Mouse (Mus musculus) left cerebral cortex, postnatal 14 days (tissue): ENCODE data around the gene Galk2. TPM values are rescaled to one million over a fixed set of nuclear protein-coding genes. Genes with fewer than 3 reads are reported as not detected.
A peak's percentile ranks its signal among the peaks of the same experiment; 100 is the strongest.

Experiments used
- DNase-seq, 2 experiments: peaks; one replicate each; pipeline ENCODE4 v3.0.0; 2021 to 2022; ENCODE audit warnings: low spot score in 2 of 2, mixed read lengths in 1 of 2
- intact Hi-C: fragments of 180-260 bp; cut with DNase I; formaldehyde crosslinking; loops from one replicate; pipeline ENCODE4 v1.15.1; 2025
- total RNA-seq, 2 experiments: library from RNA; stranded (reverse); gene quantifications; 2 replicates each; pipeline ENCODE4 v1.2.3; 2021

Gene Galk2
- total RNA-seq, 2 experiments from 2014 or later, result 24.7 to 26.4 TPM

DNA sequence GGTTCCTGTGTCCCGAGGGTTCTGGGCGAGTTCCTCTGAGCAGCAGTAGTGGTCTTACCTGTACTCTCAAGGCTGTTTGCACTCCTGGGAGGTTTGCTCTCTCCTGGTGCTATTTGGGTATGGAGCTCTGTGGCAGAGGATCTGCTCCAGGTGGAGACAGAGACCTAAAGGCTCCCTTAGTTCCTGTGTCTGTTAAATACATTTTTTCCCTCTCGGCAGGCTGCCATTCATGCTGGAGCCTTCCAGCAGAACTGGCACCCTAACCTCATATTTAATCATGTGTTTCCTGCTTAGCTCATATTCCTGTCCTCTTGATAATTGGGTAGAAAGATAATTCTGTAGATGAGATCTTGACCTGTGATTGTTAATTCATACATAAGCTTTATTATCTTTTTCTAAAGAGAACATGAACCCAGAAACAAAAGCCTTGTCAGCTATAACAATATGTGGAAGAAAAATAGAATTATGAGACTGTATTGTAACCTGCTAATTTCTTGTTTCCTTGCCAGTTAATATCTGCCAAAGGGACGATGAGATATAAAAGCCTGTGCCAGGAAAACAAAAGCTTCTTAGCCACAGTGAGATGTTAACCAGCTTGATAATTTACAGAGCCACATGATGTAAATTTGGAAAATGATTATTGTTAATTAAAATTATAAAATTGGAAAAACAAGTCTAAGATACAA, 27.1 kb downstream of the Galk2 start:
- no peak for DNase-seq
- intact Hi-C loops, result no loop called here

DNA sequence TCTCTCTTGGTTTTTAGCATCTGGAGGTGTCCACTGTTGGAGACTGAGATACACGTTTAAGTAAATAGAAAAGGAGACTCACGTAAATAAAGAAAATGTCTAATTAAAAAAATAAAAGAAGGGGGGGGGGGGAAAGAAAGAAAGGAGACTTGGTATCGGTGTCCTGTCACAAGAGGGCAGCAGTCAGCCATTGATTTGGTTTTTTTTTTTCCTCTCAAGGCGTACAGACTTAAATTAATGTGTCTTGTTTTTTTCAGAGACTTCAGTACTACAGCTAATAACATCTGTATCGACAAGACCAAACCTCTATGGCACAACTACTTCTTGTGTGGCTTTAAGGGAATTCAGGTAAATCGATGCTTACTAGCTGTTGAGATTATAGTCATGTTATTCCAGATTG, 34.2 kb downstream of the Galk2 start:
- intact Hi-C loops, result loop anchor here (2.0 to 10.0 kb wide), 5 partner anchors 142 to 629 kb away; partner anchors contain the start of gene Fgf7
- DNase-seq, result peak; percentile 13 to 41

DNA sequence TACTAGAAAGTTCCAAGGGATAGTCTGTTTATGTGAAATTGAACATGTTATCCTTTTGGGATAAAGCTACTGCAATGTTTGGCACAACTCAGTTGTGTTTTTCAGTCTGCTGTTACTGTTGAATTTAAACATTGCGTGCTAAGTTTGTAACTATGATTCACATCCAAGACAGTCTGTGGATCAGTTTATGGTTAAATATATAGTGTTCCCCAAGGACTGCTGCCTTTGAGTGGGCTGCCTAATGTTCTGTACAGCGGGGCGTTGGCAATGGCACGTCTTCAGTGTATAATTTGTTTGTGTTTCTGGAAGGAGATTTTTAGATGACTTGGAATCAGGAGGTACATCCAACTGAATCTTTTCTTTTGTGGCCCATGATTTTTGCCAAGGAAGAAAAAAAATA, 36.2 kb downstream of the Galk2 start:
- DNase-seq, result peak; percentile 10 to 16
- intact Hi-C loops, result loop anchor here (10.0 kb wide), 1 partner anchor 350 kb away; no protein-coding TSS in a partner anchor

DNA sequence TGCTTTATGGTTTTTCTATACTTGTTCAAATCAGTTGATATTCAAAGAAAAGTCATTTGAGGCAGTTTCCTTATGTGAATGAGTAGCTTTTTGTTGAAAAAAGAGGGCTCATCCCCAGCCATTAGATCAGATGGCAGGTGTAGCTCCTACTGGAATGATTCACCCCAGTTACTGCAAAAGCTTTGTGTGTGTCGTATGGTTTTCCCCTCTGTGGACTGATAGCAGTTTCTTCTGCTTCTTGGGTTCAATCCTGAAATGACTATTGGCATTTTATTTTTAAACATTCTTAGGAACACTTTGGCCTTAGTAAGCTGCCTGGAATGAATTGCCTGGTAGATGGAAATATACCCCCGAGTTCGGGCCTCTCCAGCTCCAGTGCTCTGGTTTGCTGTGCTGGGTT, 37.4 kb downstream of the Galk2 start:
- intact Hi-C loops, result loop anchor here (10.0 kb wide), 1 partner anchor 348 kb away; no protein-coding TSS in a partner anchor
- DNase-seq, result no peak

DNA sequence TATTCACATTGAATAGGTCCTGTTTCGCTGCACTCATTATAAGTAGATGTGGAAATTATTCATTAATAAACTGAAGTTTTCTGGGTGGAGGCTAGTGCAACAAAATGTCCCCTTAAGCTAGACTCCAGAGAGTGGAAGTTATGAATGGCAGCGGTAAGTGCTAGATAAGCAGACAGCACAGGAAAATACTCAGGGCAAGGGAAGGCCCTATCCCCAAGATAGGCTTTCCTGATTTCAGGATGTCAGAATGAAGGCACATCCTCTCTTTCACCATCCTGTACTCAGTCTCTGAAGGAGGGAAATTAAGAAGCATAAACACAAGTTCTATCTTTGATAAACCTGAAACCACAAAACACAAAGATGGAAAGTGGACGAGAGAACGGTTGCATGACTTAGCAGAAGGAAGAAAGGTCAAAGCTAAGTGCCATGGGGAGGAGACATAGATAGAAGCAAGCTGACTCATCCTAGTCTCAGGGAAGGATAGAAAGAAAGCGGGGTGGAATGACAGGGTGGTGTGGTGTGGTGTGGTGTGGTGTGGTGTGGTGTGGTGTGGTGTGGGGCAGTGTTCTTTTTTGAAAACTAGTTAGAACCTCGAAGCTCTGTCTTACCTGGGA, 42.0 kb downstream of the Galk2 start:
- no peak for DNase-seq
- intact Hi-C loops, result no loop called here

DNA sequence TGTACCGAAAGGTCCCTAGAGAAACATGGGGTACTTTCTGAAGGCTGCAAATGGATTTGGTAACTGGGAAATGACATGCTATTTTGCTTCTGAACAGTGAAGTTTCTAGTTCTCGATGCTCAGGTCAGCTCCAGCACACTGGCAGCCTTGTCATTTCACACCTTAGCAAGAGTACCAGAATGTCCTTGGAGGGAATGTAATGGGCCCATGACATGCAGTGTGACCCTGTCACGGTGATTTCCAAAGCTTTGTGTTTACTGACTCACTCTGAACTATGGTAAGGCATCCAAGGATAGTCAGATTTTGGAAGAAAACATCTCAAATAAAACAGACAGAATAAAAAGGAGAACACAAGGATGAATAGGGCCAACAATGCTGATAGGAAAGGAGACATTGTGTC, 42.5 kb downstream of the Galk2 start:
- no peak for DNase-seq
- intact Hi-C loops, result no loop called here

DNA sequence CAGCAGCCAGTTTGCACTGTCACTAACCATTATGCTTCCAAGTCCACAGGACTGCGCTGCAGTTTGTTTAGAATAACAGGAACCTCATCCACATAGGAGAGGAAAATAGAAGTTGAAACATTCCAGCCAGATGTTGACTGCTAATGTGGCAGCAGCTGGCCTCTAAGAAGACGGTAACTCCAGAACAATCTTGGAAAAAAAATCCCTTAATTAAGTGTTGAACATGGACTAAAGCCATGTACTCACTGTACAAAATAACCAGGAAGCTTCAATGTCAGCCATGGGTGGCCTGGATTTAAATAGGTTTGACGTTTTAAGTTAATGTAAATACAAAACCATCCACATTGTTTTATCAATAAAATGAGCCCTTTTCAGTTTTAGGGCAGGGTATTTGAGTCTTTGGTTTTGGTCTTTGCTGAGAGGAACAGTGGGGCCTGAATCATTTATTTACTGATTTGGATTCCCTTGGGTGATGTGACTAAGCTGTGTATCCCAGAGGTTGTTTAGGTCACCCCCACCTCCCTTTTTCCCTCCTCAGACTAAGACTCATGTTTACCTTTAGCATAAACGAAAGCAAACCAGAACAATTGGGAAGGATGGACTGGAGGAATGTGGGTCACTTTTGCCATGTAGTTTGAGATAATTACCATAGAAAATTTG, 47.6 kb downstream of the Galk2 start:
- DNase-seq, result no peak
- intact Hi-C loops, result no loop called here

DNA sequence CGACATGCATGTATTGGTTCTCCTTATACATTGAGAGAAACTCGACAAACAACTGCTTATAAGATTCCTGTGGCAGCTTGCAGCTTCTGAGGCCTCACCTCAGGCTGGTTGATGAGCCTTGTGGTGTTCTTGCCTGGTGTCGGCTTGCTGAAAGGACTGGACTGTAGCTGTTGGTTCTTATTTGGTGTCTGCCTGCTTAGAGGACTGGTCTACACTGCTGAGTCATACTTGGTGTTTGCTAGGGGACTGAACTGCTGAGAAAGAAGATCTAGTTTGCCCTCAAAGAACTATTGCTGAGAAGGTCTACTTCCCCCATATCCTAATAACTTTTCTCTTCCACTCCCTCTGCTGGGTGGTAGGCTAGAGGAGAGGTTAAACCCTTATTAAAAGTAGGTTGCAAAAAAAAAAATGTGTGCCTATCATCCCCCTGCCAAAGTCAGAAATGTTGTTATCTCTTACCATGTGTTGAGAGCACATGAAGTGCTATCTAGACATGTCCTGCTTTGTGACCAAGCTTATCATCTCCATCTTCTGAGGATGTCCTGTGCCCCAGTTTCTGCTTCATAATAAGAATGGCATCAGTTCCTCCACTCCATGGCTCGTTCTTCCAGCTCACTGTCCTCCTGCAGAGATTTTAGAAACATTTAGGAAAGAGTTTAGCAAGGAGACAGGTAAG, 48.8 kb downstream of the Galk2 start:
- DNase-seq, result no peak
- intact Hi-C loops, result no loop called here

DNA sequence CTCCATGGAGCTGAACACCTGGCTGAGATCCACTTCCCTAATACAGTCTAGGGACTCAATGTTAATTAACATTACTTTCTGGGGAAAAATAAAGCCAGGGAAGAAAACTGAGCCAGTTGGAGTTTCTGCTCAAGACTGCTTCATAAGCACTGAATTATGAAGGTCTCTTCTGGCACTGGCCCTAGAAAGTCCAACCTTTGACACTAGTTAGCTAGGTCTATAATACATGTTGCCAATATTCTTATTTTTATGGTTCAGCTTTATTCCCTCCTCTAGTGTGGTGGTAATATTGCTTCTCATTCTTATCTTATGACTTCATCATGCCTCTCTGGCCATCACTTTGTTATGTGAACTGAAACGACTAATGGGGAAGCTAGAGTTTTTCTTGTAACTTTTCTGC, 55.3 kb downstream of the Galk2 start:
- intact Hi-C loops, result no loop called here
- DNase-seq, result no peak

DNA sequence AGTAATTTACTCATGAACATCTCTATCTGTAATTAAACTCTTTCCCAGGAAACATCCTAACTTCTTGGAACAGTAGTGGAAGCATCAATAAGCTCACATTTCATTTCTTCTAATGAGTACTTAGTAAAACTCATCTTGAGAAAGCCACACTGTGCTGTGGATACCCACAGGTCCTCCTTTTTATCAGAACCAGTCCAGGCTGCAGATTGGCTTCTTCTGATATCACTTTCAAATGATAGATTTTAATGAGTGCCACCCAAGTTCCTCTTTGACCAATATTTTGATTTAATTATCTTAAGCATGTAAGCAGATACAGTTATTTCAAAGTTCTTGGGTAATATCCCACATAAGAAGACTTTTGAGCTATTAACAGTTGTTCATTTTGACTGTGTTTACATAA, 55.8 kb downstream of the Galk2 start:
- DNase-seq, result no peak
- intact Hi-C loops, result no loop called here

DNA sequence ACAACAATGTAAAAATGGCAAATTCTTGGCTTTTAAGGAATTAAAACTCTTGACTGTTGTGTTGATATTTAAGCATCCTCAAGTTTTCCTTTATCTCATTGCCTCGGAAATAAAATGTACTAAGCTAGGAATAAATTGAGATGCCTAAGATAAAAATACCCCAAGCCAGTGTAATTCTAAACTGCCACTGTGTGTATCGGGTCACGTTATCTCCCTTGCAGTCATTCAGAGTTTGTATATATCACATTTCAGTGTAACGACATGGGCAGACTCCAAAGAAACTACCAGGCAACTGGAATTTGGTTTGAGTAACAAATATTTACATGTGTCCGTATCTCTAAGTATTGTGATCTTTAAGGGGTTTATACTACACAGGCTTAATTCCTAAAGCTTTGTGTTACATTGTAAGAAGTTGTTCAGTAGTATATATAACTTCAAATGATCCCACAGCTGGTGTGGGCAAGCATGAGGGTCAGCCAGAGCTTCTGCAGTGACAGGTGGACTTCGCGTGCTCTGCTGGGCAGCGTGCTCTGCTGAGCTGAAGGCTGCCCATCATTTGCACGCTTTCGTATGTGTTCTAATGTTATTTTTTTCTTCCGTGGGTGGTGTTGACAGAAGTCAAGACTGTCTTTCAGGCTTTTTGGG, 57.9 kb downstream of the Galk2 start:
- no peak for DNase-seq
- intact Hi-C loops, result no loop called here

DNA sequence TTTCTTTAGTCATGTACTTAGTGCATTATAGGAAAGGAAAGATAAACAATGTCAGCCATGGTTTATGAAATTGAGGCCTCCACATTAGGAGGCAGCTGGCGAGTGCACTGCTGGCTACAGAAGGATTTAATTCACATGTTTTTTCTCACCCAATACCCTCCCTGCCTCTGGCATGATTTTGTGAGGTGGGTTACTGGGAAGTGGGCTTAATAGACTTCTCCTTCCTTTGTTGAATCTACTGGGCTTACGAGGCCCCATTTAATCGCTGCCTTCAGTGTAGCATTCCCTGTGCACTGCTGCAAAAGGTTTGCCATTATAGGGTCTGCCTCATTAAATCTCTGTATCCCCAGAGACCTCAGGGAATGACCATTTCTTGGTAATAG, 58.4 kb downstream of the Galk2 start:
- no peak for DNase-seq
- intact Hi-C loops, result no loop called here

DNA sequence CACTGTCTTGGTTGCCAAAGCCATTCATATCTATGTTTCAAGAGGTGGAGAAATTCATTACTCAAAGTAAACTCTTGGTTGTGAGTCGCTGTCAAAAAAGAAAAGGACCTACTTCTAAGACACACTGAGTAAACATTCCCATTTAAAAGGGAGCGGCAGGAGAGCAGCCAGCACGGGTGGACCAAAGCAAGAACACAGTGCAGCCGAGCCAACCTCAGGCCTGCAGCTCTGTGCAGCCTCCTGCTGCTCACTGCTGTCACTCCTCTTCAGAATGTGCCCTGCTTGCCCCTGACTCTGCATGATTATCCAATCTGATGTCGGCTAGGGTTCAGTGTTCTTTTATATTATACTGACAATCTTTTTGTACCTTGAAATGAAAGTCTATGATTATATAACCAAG, 62.4 kb downstream of the Galk2 start:
- intact Hi-C loops, result no loop called here
- no peak for DNase-seq

DNA sequence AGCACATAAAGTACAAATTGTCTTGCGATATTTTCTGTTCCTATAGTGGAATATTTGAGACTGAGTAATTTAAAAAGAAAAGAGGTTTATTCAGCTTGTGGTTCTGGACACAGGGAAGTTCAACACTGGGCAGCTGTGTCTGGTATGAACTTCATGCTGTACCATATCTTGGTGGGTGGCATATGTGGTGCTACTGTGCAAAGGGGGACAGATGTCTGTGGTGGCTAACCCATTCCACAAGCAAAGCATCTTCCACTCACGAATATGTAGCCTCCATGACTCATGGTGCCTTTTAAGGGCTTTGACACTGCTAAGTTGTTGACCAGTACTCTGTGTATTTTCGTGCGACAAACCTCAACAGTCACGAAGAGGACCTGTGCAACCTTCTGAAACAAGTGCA, 63.2 kb downstream of the Galk2 start:
- DNase-seq, result no peak
- intact Hi-C loops, result no loop called here

DNA sequence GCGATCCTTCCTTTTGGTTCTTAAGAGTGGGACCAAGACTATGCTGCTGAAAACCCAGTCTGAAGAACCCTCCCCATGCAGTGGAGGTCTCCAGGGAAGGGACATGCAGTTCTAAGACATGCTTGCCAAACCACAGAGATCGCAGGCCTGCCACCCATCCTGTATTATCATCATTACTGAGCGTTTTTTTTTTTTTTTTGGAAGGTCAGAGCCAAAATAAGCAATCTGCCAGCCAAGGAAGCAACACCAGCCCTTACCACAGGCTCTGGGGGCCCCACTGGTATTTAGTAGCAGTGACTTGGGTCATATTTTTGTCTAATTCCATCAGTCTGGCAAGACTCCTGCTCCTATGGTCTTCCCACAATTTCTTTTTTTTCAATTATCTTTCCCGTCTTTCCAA, 64.0 kb downstream of the Galk2 start:
- intact Hi-C loops, result no loop called here
- no peak for DNase-seq

DNA sequence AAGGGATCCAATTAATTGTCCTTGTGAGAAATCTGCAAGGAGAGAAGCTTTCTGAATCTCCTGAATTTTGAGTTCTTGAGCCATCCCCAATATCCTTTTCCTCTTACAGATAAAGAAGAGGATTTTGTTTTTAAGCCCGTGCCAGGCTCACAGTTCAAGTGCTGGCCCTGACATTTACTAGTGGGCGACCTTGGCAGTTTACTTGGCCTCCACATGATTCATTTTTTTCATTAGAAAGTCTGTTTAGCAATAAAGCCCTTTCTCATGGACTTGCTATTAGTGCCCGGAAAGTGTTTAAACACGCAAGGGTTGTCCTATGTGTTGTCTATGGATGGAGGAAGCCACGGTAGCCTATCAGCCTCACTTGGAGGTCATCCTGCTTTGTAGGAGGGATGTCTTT, 64.4 kb downstream of the Galk2 start:
- intact Hi-C loops, result no loop called here
- no peak for DNase-seq

DNA sequence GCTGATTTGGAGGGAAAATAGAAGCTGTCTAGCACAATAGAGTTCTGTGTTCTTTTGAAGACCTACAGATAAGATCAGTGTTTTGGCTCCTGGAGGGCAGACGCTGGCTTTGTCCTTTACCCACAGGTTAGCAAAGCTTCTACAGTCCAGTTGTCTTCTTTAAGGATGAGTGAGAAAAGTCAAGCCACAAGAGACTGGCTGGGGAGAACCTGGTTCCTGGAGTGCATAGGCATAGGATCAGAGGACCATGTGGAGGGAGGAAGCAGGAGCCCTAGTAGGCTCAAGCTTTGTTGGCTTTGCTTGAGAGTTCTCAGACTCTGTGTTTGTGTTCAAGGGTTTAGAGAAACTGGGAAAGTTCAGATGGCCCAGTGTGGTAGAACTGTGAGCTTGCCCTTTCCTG, 65.6 kb downstream of the Galk2 start:
- intact Hi-C loops, result no loop called here

DNA sequence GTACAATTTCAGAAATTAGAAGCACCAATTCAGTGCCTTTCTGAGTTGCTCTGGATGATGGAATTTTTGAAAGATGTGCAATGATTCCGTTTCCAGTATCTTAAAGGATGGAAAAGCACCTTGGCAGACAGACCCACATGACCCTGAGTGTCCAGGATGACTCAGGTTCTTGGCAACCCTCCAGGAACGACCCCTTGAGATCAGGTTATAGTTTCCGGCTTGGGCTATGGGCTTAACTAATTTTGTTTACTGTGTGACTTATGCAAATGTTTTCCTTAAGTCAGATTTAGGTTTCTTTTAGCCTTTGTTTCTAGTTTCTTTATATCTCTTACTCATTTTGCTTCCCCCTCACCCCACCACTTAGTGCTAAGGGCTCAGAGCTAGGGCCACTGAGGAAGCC, 66.2 kb downstream of the Galk2 start:
- intact Hi-C loops, result no loop called here
- no peak for DNase-seq

More for the DNA sequence above, 65.6 kb downstream of the Galk2 start:
- no peak for DNase-seq

DNA sequence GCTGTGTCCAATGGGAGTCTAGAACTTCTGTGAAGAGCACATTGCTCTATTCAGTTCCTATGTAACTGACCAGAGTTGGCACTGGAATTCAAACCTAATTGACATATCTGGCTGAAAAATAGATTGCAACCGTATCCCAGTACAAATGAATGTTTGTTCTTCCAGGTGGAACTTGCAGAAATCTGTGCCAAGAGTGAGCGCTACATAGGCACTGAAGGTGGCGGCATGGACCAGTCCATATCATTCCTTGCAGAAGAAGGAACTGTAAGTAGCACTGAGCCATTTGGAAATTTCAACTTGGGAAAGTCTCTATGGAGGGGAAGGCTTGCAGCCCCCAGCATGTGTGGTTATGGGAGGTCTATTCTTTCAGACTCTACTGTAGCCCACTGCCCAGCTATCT, 70.5 kb downstream of the Galk2 start:
- intact Hi-C loops, result no loop called here
- DNase-seq, result no peak

DNA sequence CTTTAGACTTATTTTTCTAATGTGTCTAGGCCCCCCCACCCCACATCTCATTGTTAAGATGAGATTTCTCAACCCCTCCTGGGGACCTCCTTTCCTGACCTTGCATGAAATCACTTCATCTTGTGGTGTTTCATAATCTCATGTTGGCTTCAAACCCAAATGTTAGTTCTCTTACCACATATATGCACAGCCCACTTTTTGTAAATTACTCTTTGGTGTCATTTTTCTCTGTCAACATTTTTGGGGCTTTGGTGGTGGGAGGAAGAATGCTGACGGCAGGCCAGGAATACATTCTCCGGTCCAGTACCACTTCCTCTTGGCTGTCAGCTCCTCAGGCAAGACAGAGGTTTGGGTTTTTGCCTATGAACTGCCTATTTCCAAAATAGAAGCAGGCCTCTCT, 71.0 kb downstream of the Galk2 start:
- no peak for DNase-seq
- intact Hi-C loops, result no loop called here
